Mouse (Mus musculus): ENCODE measurements at regions not wholly inside any gene's neighbourhood (a gene's known extent, or its start where the extent isn't known, plus 50 kb on each side); places are given as distances from the start of the nearest gene placed in this dataset.
A peak's percentile ranks its signal among the peaks of the same experiment; 100 is the strongest.

DNA sequence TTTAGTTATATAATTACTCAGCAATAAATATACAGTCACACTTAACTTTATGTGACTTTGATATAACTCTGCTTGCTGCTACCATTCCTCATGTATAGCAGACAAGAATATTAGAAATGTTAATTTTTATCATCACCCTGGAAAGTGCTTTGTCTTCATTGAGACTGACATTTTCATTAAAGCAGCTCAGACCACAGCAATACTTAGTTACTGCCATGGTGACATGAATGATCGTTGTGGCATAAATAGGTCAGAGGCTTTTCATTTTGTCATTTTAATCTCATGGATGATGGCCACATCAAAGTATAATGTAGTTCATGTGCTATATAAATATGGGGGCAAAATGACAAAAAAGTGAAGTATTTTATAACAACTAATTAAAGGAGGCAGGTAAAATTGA is 498.1 kb downstream of the Slc22a22 start:
- DNase-seq (ENCODE audit: low spot score) = no peak

DNA sequence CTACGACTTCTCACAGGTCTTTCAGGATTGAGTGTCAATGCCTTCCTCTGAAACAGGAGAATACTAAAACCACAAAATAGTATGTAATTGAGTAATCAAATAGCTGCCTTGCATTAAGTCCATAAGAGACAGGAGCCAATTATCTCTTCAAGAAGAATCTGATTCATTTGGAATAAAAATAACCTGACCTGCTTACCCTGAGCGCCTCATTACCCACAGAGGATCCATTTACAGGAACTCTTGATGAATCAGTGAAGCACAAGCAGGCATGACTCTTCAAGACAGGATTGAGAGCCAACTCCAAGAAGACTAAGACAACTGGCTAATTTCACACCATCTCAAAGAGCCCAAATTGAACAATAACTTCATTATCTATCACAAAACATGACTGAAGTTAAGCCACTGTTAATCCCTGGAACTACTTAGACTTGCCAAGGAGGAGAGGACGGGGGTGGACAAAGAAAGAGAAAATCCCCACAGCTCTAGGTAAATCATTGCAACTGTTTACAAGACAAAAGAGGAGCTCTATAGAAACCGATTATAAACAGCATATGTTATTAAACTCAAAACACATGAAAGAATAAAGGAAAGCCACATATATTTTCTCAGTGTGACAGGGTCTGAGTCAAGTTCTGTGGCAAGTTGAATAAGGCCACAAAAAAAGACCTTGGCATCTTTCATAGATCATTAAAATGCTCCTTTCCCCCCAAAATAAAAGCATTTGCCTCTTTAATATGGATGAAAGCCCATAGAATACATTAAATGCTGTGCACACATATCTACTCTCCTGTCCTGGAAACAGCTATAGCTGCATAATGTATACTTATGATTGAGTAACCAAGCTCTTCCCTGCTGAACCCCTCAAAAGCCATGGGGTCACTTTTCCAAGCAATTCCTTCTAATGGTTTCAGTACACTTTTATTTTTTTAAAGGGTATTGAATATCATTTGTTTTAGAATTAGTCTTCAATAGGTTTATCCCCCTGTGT is 501.7 kb downstream of the Slc22a22 start:
- no peak for DNase-seq (ENCODE audit: low spot score)

DNA sequence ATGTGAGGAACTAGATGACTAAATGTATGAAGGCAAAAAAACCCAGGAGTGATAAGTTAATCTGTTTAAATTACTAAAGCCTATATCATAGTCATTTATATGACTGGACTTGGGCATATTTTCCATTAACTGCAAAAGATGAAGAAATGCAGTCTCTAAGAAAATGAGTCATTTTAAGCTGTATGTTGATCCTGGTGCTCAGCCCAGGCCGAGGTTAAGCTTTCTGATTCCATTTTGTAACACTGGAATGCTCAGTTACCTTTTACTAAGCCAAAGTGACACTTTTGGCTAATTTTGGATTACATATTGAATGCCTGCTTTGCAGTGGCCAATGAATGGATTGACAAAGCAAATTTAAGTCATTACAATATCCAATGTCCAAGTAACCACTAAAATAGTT is 507.3 kb downstream of the Slc22a22 start:
- no peak for DNase-seq (ENCODE audit: low spot score)

DNA sequence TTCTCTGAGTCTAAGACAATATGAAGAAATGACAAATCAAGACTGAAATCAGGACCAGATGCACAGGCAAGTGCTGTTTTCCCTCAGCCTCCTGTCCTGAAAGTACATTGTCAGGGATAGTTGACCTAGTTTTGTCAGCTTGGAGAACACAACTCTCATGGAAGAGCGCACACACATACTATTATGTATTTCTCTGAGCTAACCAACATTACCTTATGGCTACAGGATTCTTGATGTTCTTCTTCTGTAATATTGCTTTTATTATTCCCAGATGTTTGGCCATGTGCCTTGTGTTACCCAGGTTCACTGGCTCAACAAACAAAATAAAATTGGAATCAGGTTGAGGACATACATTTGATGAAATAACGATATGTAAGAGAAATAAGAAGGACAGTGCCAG is 521.1 kb downstream of the Slc22a22 start:
- DNase-seq (ENCODE audit: low spot score) = peak; percentile 59

GRCm38 (mm10) chr15:56952176-56952575 is 525.2 kb downstream of the Slc22a22 start:
- peak; percentile 72 for DNase-seq (ENCODE audit: low spot score)

GRCm38 (mm10) chr15:56950824-56951223 is 526.6 kb downstream of the Slc22a22 start:
- no peak for DNase-seq (ENCODE audit: low spot score)

DNA sequence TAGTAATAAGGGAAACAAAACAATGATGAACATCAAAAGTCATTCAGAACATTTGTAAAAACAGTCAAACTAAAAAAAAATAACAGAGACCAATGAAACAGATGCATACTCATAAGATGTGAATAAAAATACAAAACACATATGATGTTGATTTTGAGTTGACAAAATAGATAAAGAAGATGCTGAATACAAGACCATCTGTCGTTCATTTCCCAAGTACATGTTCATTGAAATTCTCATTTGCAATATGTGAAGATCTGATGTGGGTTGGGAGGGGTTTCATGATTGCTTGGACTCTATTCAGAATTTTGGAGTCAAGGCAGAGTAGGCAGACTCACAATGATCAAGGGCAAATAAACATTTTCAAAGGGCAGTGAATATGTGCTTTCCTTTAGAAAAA is 536.5 kb downstream of the Slc22a22 start:
- DNase-seq (ENCODE audit: low spot score) = no peak

DNA sequence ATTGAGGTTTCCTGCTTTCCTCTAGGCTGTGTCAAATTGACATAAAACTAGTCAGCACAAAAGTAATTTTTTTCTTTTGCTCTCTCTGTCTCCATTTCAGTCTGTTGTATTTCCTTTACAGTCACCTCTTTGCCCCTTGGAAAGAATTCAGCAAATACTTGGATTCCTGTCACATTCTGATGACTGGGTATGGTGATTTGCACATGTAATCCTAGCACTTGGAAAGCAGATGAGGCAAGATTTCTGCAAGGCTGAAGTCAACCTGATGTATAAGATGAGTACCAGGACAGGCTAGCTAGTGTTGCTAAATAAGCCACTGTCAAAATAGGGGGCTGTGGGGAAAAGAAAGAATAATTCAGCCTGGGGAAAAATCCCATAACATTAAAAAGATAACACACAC is 580.9 kb downstream of the Slc22a22 start:
- peak; percentile 75 for DNase-seq (ENCODE audit: low spot score)

- DNase-seq (ENCODE audit: low spot score) = no peak
Observed at GRCm38 (mm10) chr15:56881501-56881900, 595.9 kb downstream of the Slc22a22 start.

DNA sequence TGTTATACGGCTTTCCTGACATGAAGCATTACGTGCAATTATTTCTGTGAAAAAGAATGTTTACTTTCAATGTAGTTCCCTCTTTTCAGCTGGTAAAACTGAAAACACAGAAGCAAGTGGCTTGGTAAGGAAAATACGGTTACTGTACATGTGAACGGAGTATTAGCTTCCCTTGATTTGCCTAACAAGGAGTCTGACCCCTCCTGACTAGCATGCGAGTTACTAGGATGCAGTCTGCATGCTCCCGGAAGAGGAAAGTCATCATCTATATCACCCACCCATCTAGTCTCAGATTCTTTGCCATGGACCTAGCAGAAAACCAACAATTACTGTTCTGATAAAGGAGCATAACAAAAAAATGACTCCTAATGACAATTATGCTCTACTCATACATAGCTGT is 611.5 kb downstream of the Slc22a22 start:
- DNase-seq (ENCODE audit: low spot score) = no peak

DNA sequence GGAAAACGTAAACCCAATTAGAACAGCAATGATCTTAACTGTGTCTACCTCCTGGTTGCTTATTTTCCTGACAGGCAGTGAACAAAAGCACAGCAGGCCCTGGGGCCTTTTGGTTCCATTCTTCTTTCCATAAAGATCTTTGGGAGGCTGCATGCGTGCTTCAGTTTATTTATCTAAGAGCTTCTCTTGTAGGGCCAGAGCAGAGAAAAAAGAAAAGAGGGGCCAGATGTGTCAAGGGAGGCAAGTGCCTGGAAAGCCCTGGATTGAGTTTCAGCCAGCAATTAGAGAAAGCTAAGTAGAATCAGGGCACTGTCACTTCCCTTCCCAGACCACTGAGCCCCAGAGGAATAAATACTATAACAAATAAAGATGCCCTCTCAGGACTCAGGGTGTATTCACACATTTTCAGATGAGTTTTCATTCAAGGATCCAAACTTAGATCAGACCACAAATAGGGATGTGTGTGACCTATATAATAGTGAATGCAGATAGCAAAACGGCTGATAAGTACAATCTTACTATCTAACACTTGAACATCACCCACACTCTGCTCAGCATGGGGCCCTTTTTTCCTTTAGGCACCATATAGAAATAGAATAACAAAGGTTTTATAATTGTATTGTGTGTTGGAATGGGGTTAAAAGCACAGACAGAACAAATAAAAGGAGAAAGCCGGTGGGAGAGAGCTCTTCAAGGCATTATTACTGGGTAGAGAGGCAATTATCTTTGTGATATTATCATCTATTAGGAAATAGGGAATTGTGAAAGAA is 612.2 kb downstream of the Slc22a22 start:
- DNase-seq (ENCODE audit: low spot score) = no peak

- no peak for DNase-seq (ENCODE audit: low spot score)
Observed at GRCm38 (mm10) chr15:56858627-56859334, 618.6 kb downstream of the Slc22a22 start.

GRCm38 (mm10) chr15:56858134-56858533 is 619.3 kb downstream of the Slc22a22 start:
- DNase-seq (ENCODE audit: low spot score) = no peak

DNA sequence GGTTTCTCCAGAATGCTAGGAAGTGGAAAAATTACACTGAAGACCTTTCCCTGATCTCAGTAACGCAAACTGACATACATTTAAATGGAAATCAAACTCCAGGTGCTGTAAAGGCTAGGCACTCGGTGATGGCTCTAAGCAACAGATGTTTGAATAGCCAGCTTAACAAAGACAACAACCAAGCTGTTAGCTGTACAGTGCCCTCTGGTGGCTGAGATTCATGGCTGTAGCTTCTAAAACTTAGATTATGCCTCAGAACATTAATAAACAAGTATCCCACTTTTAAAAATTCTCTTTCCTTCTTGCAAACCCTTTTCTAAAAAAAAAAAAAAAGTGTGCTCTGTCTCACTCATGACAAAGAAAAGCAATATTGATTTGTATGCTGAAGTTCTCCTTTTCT is 621.4 kb downstream of the Slc22a22 start:
- DNase-seq (ENCODE audit: low spot score) = peak; percentile 82

DNA sequence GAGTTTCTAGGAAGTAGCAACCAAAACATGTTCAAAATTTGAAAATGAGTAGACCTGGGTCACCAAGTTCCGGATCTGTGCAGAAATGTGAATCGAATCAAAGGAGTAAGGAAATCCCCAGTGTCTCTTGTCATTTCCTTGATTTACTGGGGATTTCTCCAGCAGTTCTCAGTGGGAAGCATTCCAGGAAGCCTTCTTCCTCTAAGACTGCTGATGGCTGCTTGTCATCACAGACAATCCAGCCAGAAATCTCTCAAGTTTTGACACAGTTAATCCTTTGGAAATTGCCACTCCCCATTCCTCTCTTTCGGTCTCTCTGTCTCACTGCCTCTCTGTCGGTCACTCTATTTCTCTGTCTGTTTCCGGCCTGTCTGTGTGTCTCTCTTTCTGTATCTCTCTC is 624.3 kb downstream of the Slc22a22 start:
- DNase-seq (ENCODE audit: low spot score) = peak; percentile 57

GRCm38 (mm10) chr15:56847469-56848128 is 629.8 kb downstream of the Slc22a22 start:
- DNase-seq (ENCODE audit: low spot score) = no peak

DNA sequence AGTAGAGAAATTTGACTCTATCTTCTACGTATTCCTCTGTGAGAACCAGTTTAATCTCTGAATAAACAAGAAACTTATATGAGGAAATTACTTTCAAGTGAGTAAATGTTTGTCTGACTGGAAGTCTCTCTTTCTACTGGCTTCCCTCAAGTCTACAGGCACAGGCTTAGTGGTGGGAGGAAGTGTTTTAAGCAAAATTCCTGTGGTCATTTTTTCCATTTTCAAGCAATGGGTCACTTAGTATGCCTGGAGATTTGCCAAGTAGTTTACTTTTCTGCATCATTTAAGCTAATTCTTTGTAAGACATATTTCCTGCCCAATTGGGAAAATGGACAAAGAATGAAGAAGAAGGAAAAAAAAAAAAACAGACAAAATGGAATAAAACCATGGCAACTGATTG is 632.9 kb downstream of the Slc22a22 start:
- DNase-seq (ENCODE audit: low spot score) = no peak

DNA sequence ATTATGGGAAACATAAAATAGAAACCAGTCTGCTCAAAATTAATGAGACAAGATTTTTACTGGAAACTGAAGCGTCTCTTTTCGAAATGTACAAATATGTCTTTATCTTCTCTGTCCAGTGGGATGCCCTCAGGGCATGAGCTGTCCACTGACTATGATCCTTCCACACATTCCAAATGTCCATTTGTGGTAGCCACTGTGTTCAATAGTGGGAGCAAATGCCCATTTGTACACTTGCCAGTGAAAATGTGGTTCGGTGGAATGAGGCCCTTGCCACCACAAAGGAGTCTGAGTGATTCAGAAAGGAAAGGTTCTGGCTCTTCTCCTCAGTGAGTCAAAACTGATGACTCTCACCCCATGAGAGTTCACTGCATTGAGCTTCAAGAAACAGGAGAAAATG is 635.9 kb downstream of the Slc22a22 start:
- DNase-seq (ENCODE audit: low spot score) = peak; percentile 9

DNA sequence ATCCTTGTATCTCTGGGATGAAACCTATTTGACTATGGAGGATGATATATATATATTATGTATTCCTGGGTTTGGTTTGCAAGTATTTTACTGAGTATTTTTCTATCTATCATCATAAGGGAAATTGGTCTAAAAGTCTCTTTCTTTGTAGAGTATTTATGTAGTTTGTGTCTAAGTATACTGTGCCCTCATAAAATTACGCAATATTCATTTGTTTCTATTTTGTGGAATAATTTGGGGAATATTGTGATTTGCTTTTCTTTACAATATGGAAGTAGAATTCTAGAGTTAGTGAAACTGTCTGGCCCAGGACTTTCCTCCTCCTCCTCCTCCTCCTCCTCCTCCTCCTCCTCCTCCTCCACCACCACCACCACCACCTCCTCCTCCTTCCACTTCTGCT is 640.1 kb downstream of the Slc22a22 start:
- DNase-seq (ENCODE audit: low spot score) = no peak

DNA sequence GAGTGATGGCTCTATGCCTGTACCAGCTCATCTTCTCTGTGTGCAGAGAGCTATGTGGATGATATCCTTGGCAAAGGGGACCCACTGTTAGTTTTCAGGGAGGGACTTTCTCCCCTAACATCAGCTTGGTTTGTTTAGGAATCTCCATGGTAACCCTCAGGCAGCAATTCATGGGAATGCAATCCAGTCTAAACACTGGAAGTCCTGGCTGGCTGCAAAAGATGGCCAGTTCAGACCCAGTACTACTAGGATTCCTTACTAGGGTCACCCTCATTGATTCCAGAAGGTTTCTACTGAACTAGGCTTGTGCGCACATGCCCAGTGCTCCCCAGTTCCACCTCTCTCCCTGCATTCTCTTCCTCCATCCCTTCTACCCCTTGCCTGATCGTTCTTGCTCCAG is 642.8 kb downstream of the Slc22a22 start:
- no peak for DNase-seq (ENCODE audit: low spot score)

DNA sequence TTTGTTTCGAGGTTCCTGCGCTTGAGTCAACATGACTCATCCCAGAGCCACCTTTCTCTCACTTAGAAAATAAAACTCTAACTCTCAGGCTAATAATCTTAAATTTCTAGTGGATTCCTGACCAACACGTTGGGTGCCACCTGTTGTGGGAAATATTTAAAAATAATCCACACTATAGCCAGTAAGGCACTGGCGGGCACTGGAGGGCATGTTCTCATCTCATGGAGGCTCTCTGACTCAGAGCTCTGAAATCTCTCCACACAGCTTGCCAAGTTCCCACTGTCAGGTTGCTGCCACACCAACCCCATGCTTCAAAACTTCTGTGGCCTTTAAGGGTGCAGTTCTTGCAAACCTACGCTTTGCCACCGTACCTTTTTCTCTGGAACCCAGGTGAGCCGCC is 644.8 kb downstream of the Slc22a22 start:
- no peak for DNase-seq (ENCODE audit: low spot score)

All from adipocyte (in vitro differentiated cells).